Mouse (Mus musculus) left cerebral cortex, postnatal 4 days (tissue): ENCODE results near the gene Stk39. TPM values are rescaled to one million over a fixed set of nuclear protein-coding genes. Genes with fewer than 3 reads are reported as not detected.

ENCODE experiments used
- DNase-seq: peaks from one replicate; pipeline ENCODE4 v3.0.0-alpha.2; 2022
- intact Hi-C: fragments of 180-260 bp; cut with DNase I; formaldehyde crosslinking; loops from one replicate; pipeline ENCODE4 v1.15.1; 2025
- total RNA-seq, 2 experiments: library from RNA; stranded (reverse); gene quantifications; 2 replicates each; pipeline ENCODE4 v1.2.3; 2021

Stk39 gene
- total RNA-seq, 2 experiments from 2014 or later, result 48.2 to 53.6 TPM

GRCm38 (mm10) chr2:68361701-68362100, 110.4 kb downstream of the Stk39 start:
- intact Hi-C loops, result loop anchor here (5.0 kb wide), 1 partner anchor 401 kb away; no protein-coding TSS in a partner anchor
- DNase-seq, result no peak

GRCm38 (mm10) chr2:68350621-68351020, 121.4 kb downstream of the Stk39 start:
- intact Hi-C loops, result loop anchor here (5.0 kb wide), 1 partner anchor 1528 kb away; no protein-coding TSS in a partner anchor
- peak; percentile 55 for DNase-seq

GRCm38 (mm10) chr2:68349593-68350383, 122.3 kb downstream of the Stk39 start:
- DNase-seq, result peak; percentile 84
- intact Hi-C loops, result loop anchor here (2.0 to 5.0 kb wide), 3 partner anchors 782 to 1527 kb away; partner anchors contain the start of gene B3galt1

- DNase-seq, result no peak
- intact Hi-C loops, result loop anchor here (2.0 to 5.0 kb wide), 2 partner anchors 782 to 1386 kb away; partner anchors contain the start of gene B3galt1
These were observed 123.1 kb downstream of the Stk39 start for GRCm38 (mm10) chr2:68348966-68349365.

- intact Hi-C loops, result loop anchor here (5.0 kb wide), 1 partner anchor 779 kb away; the partner anchor contains the start of gene B3galt1
- DNase-seq, result peak; percentile 26
These were observed 125.3 kb downstream of the Stk39 start for GRCm38 (mm10) chr2:68346606-68347237.

- no peak for DNase-seq
- intact Hi-C loops, result loop anchor here (5.0 kb wide), 1 partner anchor 778 kb away; the partner anchor contains the start of gene B3galt1
These were observed 126.8 kb downstream of the Stk39 start for GRCm38 (mm10) chr2:68345269-68345668.

GRCm38 (mm10) chr2:68343751-68344150, 128.3 kb downstream of the Stk39 start:
- DNase-seq, result no peak
- intact Hi-C loops, result no loop called here

GRCm38 (mm10) chr2:68342122-68342646, 129.9 kb downstream of the Stk39 start:
- no peak for DNase-seq
- intact Hi-C loops, result no loop called here

GRCm38 (mm10) chr2:68336913-68337312, 135.2 kb downstream of the Stk39 start:
- intact Hi-C loops, result no loop called here
- no peak for DNase-seq

- intact Hi-C loops, result no loop called here
- DNase-seq, result no peak
These were observed 137.1 kb downstream of the Stk39 start for GRCm38 (mm10) chr2:68334945-68335344.

GRCm38 (mm10) chr2:68325306-68325705, 146.8 kb downstream of the Stk39 start:
- DNase-seq, result no peak
- intact Hi-C loops, result no loop called here

GRCm38 (mm10) chr2:68321230-68321629, 150.8 kb downstream of the Stk39 start:
- intact Hi-C loops, result no loop called here
- DNase-seq, result no peak

GRCm38 (mm10) chr2:68320670-68321069, 151.4 kb downstream of the Stk39 start:
- intact Hi-C loops, result no loop called here
- DNase-seq, result no peak

- intact Hi-C loops, result no loop called here
- no peak for DNase-seq
These were observed 153.6 kb downstream of the Stk39 start for GRCm38 (mm10) chr2:68318452-68318851.

GRCm38 (mm10) chr2:68317895-68318294, 154.2 kb downstream of the Stk39 start:
- DNase-seq, result no peak
- intact Hi-C loops, result no loop called here

- DNase-seq, result peak; percentile 14
- intact Hi-C loops, result no loop called here
These were observed 154.6 kb downstream of the Stk39 start for GRCm38 (mm10) chr2:68317452-68317851.

- peak; percentile 29 for DNase-seq
- intact Hi-C loops, result no loop called here
These were observed 156.8 kb downstream of the Stk39 start for GRCm38 (mm10) chr2:68315258-68315657.

- intact Hi-C loops, result no loop called here
- peak; percentile 20 for DNase-seq
These were observed 161.9 kb downstream of the Stk39 start for GRCm38 (mm10) chr2:68310121-68310520.

GRCm38 (mm10) chr2:68306519-68306918, 165.5 kb downstream of the Stk39 start:
- intact Hi-C loops, result no loop called here
- DNase-seq, result no peak

- intact Hi-C loops, result no loop called here
- DNase-seq, result no peak
These were observed 167.2 kb downstream of the Stk39 start for GRCm38 (mm10) chr2:68304771-68305460.
